Mouse (Mus musculus) kidney, adult 2 months (tissue): ENCODE measurements around the gene Plekho1.

ENCODE experiments used
- CTCF ChIP-seq: fragments of 200-500 bp; conservative IDR thresholded peaks from 2 replicates; pipeline ENCODE4 v1.5.1; 2011; ENCODE audit warnings: low read depth, mild to moderate bottlenecking, control low read depth, low read length, moderate library complexity, mixed read lengths; ENCODE audit not compliant: insufficient read depth, insufficient read length
- POLR2A ChIP-seq: fragments of 200-500 bp; IDR thresholded peaks from one replicate; pipeline ENCODE4 v1.6.1; 2011; ENCODE audit warnings: low read depth, low read length, control low read depth

DNA sequence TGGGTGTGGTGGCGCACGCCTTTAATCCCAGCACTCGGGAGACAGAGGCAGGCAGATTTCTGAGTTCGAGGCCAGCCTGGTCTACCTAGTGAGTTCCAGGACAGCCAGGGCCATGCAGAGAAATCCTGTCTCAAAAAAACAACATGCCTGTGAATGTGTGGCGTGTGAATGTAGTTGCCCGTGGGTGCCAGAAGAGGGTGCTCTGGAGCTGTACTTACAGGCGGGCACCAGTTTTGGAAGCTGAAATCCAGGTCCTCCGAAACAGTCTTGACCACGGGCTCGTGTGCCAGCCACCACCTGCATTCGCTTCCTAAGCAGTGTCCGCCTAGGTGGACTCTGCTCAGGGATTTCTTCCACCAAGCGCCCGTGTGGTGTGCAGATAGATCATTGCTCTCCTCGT lies 57.0 kb downstream of the Plekho1 start:
- TF ChIP-seq CTCF (peak; percentile 54), POLR2A (no peak)
